Mouse (Mus musculus): ENCODE data around the gene Sntb2. TPM values are rescaled to one million over a fixed set of nuclear protein-coding genes. Genes with fewer than 3 reads are reported as not detected.
A peak's percentile ranks its signal among the peaks of the same experiment; 100 is the strongest.
"Not testable (repeated sequence)": the region's sequence is repeated elsewhere in the genome, so short reads cannot be mapped to it uniquely, and the experiment has no call there.

The Sntb2 gene
- polyA plus RNA-seq, 1 experiment from 2014 or later = 7.4 TPM

DNA sequence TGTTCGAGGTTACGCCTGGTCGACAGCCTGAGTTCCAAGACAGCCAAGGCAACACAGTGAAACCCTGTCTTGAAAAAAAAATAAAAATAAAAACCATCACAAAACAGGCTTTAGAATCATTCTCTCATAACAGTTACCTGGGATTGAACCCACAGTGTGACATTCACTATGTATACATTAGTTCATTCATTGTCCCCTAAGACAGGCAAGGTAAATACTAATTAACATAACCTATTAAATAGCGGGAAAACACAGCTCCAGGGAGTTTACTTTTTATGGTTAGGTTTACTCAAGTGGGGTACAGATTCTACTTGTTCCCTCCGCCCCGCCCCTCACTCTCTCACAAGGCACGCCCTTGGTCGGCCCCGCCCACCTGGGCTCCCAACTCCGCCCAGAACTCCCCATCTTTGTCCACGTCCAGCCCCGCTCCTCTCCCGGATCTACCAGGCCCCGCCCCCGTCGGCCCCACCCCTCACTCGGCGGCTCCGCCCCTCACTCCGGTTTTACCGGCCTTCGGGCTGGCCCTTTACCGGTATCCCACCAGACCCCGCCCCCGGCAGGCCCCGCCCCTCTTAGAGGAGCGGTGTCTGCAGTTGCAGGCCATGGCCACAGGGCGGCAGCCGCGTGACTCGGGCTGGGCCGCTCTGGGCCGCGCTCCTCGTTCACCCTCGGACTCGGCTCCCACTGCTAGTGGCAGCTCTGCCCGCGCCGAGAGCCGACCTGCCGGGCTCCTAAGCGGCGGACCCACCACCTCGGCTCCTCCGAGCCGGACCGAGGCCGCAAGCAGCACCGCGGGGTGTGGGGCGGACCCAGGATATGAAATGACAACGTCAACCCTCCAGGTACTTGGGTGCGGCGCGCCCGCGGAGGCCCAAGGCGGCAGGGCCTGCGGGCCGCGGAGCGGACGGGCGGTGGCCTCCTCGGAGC, 95.4 kb downstream of the Sntb2 start, which contains the start of gene Vps4a:
Gene Vps4a, plus strand, starts transcription at position 573 of the 927 bp plus-strand sequence.
- no peaks in the 10 kb centered on the region for H3K27me3 ChIP-seq (ENCODE audit: poor library complexity, severe bottlenecking)

DNA sequence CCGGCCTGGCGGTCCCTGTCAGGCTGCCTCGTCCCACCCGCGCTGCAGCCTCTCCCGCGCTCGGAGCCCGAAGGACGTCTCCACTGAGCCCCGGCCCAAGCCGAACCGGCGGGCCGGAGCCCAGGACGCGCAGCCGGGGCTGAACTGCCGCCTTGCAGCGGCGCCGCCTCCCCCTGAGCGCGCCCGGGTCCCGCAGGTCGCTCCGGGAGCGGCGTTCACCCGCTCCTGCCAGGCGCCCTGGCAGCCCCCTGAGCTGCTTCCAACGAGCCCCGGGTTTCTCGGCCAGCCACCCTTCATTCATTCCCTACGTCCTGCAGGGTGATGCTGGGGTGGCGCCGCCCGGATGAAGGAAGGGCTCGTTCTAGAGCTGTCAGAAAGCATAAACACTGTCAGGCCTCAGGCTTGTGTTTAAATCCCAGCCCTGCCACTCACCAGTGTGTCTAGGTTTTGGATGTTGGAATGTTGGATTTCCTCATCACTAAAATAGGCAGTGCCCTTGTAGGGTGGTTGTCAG, 96.1 kb downstream of the Sntb2 start:
- peaks cover 10% of the 10 kb centered on the region for H3K36me3 ChIP-seq (replicated peaks)
- peak overlapping the region; percentile 99 for H3K4me3 ChIP-seq
- H3K9me3 ChIP-seq = no peaks in the 10 kb centered on the region
- peak overlapping the region; percentile 91 for H3K27ac ChIP-seq
- peaks cover 27% of the 10 kb centered on the region for H3K4me1 ChIP-seq
- no peak for DNase-seq (ENCODE audit: extremely low spot score, low spot score)
- no peaks in the 10 kb centered on the region for H3K27me3 ChIP-seq (ENCODE audit: poor library complexity, severe bottlenecking)
- under 1% methylated on average over 40 of the region's 40 CpGs for WGBS

More for the DNA sequence above, 95.4 kb downstream of the Sntb2 start, which contains the start of gene Vps4a:
- Histone ChIP-seq H3K36me3 (replicated peaks) (peaks cover 6% of the 10 kb centered on the region; the same call in 1 of the 2 replicates), H3K4me1 (peaks cover 27% of the 10 kb centered on the region), H3K9me3 (no peaks in the 10 kb centered on the region), H3K27ac (peak within 1 kb of the TSS; percentile 91), H3K4me3 (peak within 1 kb of the TSS; percentile 99)
- 4% methylated on average over 66 of the region's 66 CpGs for WGBS
- DNase-seq (ENCODE audit: extremely low spot score, low spot score) = peak; percentile 98

DNA sequence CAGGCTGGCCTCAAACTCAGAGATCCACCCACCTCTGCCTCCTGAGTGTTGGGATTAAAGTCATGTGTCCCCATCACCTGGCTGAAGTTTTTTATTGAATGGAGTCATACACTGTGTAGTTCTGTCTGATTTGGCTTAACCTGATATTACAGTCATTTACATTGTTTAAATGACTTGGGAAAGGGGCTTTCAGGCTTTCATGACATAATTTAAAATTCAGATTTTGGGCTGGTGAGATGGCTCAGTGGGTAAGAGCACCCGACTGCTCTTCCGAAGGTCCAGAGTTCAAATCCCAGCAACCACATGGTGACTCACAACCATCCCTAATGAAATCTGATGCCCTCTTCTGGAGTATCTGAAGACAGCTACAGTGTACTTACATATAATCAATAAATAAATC, 98.1 kb downstream of the Sntb2 start:
- H3K27me3 ChIP-seq (ENCODE audit: poor library complexity, severe bottlenecking); DNase-seq (ENCODE audit: extremely low spot score, low spot score); H3K4me3 ChIP-seq; H3K27ac ChIP-seq; H3K9me3 ChIP-seq: not testable (repeated sequence)
- Histone ChIP-seq H3K36me3 (replicated peaks) (peaks cover 19% of the 10 kb centered on the region), H3K4me1 (peaks cover 27% of the 10 kb centered on the region)
- WGBS = 97% methylated on average over 2 of the region's 2 CpGs

GRCm38 (mm10) chr8:107035641-107036040, 100.1 kb downstream of the Sntb2 start:
- WGBS = 91% methylated on average over 3 of the region's 3 CpGs
- Histone ChIP-seq H3K27me3 (ENCODE audit: poor library complexity, severe bottlenecking) (no peaks in the 10 kb centered on the region), H3K27ac (no peak overlapping the region), H3K4me1 (peaks cover 26% of the 10 kb centered on the region), H3K4me3 (no peak overlapping the region), H3K36me3 (replicated peaks) (peaks cover 39% of the 10 kb centered on the region), H3K9me3 (no peaks in the 10 kb centered on the region)
- no peak for DNase-seq (ENCODE audit: extremely low spot score, low spot score)

DNA sequence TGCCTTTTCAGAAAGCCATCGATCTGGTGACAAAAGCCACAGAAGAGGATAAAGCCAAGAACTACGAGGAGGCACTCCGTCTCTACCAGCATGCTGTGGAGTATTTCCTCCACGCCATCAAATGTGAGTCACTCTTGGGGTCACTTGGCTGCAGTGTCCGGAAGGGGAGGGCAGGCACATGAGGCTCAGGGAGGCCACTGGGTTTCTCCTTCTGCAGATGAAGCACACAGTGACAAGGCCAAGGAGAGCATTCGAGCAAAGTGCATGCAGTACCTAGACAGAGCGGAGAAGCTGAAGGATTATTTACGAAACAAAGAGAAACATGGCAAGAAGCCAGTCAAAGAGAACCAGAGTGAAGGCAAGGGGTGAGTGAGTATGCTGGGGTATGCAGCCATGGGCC, 101.1 kb downstream of the Sntb2 start:
- H3K27ac ChIP-seq = no peak overlapping the region
- no peaks in the 10 kb centered on the region for H3K9me3 ChIP-seq
- H3K27me3 ChIP-seq (ENCODE audit: poor library complexity, severe bottlenecking) = no peaks in the 10 kb centered on the region
- H3K36me3 ChIP-seq (replicated peaks) = peaks cover 48% of the 10 kb centered on the region
- no peak for DNase-seq (ENCODE audit: extremely low spot score, low spot score)
- 91% methylated on average over 8 of the region's 8 CpGs for WGBS
- H3K4me1 ChIP-seq = peaks cover 17% of the 10 kb centered on the region
- H3K4me3 ChIP-seq = no peak overlapping the region

DNA sequence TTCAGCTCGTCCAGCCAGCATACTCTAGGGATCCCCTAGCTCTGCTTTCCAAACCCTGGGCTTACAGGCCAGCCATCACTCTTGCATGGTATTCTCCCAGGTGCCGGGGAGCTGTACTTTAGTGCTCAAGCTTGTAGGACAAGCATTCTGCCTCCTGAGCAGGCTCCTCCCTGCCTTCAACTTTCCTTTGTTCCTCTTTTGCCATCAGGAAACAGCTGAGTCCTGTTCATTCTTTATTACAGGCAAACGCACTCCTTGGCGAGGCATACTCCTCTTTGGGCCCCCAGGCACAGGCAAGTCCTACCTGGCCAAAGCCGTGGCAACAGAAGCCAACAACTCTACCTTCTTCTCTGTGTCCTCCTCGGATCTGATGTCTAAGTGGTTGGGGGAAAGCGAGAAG, 105.1 kb downstream of the Sntb2 start:
- no peak for DNase-seq (ENCODE audit: extremely low spot score, low spot score)
- no peaks in the 10 kb centered on the region for H3K9me3 ChIP-seq
- H3K4me3 ChIP-seq = no peak overlapping the region
- H3K36me3 ChIP-seq (replicated peaks) = peaks cover 82% of the 10 kb centered on the region
- no peaks in the 10 kb centered on the region for H3K4me1 ChIP-seq
- H3K27me3 ChIP-seq (ENCODE audit: poor library complexity, severe bottlenecking) = no peaks in the 10 kb centered on the region
- no peak overlapping the region for H3K27ac ChIP-seq
- WGBS = 91% methylated on average over 7 of the region's 7 CpGs

- H3K9me3 ChIP-seq = peaks cover 4% of the 10 kb centered on the region; the same call in 1 of the 2 replicates
- H3K4me1 ChIP-seq = peaks cover 23% of the 10 kb centered on the region
- no peak overlapping the region for H3K27ac ChIP-seq
- H3K27me3 ChIP-seq (ENCODE audit: poor library complexity, severe bottlenecking) = no peaks in the 10 kb centered on the region
- H3K36me3 ChIP-seq (replicated peaks) = peaks cover 93% of the 10 kb centered on the region
- no peak for DNase-seq (ENCODE audit: extremely low spot score, low spot score)
- no peak overlapping the region for H3K4me3 ChIP-seq
- 96% methylated on average over 6 of the region's 6 CpGs for WGBS
Observed at GRCm38 (mm10) chr8:107045478-107045877, 109.9 kb downstream of the Sntb2 start.

GRCm38 (mm10) chr8:107046976-107047375, 111.4 kb downstream of the Sntb2 start:
- Histone ChIP-seq H3K4me3 (peak overlapping the region; percentile 87; the same call in 1 of the 2 replicates), H3K36me3 (replicated peaks) (peaks cover 93% of the 10 kb centered on the region), H3K9me3 (peaks cover 4% of the 10 kb centered on the region; the same call in 1 of the 2 replicates), H3K4me1 (peaks cover 23% of the 10 kb centered on the region), H3K27me3 (ENCODE audit: poor library complexity, severe bottlenecking) (no peaks in the 10 kb centered on the region), H3K27ac (no peak overlapping the region)
- no peak for DNase-seq (ENCODE audit: extremely low spot score, low spot score)
- 95% methylated on average over 5 of the region's 5 CpGs for WGBS

DNA sequence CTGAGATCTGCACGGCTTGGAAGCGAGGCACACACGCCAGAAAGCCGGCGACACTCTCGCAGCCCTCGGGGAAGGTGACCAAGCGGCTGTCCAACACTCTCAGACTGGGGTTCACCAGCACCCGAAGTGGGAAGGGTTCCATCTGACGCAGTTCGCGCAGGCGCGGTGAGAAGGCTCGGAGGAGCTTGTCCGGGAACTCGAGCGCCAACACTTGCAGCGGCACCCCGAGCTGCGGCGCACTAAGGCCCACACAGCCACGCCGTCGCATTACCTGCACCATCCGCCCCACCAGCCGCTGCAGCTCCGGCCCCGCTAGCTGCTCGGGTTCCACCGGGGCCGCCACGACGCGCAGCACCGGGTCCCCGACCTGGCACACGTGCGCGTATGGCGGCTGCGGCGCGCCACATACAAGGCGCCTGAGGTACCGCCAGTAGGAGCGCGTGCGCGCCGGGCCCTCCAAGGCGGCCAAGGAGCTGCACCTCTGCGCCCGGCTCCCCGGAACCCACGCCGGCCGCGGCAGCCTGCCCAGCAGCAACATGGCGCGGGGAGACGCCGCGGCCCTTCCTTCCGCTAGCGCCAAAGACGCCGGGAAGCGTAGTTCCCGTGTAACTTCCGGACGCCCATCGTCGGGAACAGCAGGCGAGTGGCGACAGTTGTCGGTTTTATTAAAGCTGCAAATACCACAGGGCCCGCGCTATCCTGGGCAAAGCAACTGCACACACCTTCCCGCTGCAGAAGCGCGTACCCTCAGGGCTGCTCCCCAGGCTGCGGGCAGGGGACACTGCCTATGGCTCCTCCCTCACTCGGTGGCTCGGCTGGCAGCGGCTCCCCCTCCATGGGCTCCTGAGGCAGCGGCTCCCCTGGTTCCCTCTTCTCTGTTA, 112.8 kb downstream of the Sntb2 start, which contains the start of gene Pdf:
Gene Pdf, minus strand, starts transcription at position 554 of the 881 bp plus-strand sequence.
- Histone ChIP-seq H3K36me3 (replicated peaks) (peaks cover 93% of the 10 kb centered on the region), H3K4me1 (peaks cover 23% of the 10 kb centered on the region), H3K9me3 (peaks cover 4% of the 10 kb centered on the region; the same call in 1 of the 2 replicates), H3K27me3 (ENCODE audit: poor library complexity, severe bottlenecking) (no peaks in the 10 kb centered on the region), H3K27ac (peak within 1 kb of the TSS; percentile 96), H3K4me3 (peak within 1 kb of the TSS; percentile 87)
- under 1% methylated on average over 87 of the region's 87 CpGs for WGBS
- DNase-seq (ENCODE audit: extremely low spot score, low spot score) = peak; percentile 76

- 97% methylated on average over 4 of the region's 4 CpGs for WGBS
- H3K4me3 ChIP-seq = peak overlapping the region; percentile 87; the same call in 1 of the 2 replicates
- H3K27ac ChIP-seq = peak overlapping the region; percentile 96; the same call in 1 of the 2 replicates
- peaks cover 23% of the 10 kb centered on the region for H3K4me1 ChIP-seq
- peaks cover 4% of the 10 kb centered on the region; the same call in 1 of the 2 replicates for H3K9me3 ChIP-seq
- peaks cover 93% of the 10 kb centered on the region for H3K36me3 ChIP-seq (replicated peaks)
- no peak for DNase-seq (ENCODE audit: extremely low spot score, low spot score)
- no peaks in the 10 kb centered on the region for H3K27me3 ChIP-seq (ENCODE audit: poor library complexity, severe bottlenecking)
Observed at GRCm38 (mm10) chr8:107049480-107049879, 113.9 kb downstream of the Sntb2 start.

DNA sequence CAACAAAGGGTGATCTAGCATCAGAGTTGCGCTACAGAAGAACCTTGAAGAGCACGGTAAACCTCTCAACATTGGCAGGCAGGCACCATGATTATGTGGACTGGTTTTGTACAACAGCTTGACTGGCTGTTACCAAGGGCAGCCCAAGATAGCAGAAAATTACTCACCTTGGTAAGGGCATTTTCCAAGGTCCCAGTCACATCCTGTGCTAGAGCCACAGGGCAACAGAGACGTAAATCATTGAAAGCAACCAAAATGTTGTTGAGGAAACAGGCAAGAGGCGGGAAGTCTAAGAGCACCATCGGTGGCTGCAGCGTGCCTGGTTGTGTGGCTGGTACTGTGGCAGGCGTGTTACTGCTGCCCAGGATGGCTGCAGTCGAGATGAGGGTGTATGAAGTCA, 116.5 kb downstream of the Sntb2 start:
- Histone ChIP-seq H3K4me1 (peaks cover 39% of the 10 kb centered on the region), H3K4me3 (no peak overlapping the region; the same call in 1 of the 2 replicates), H3K36me3 (replicated peaks) (peaks cover 74% of the 10 kb centered on the region), H3K9me3 (peaks cover 4% of the 10 kb centered on the region; the same call in 1 of the 2 replicates), H3K27ac (no peak overlapping the region), H3K27me3 (ENCODE audit: poor library complexity, severe bottlenecking) (no peaks in the 10 kb centered on the region)
- 98% methylated on average over 8 of the region's 8 CpGs for WGBS
- DNase-seq (ENCODE audit: extremely low spot score, low spot score) = no peak
